Mouse (Mus musculus) cerebellum, adult (tissue): ENCODE measurements at regions not wholly inside any gene's neighbourhood (a gene's known extent, or its start where the extent isn't known, plus 50 kb on each side); places are given as distances from the start of the nearest gene placed in this dataset.
"Not testable (repeated sequence)": the region's sequence is repeated elsewhere in the genome, so short reads cannot be mapped to it uniquely, and the experiment has no call there.

ENCODE experiments used
- ATAC-seq: cut with Nextera tagmentation; 2 replicates; pipeline ENCODE4 v1.9.2; 2017; ENCODE audit warnings: mild to moderate bottlenecking, moderate library complexity, mixed read lengths; ENCODE audit not compliant: insufficient number of reproducible peaks, low FRiP score, low TSS enrichment

- ATAC-seq = no peak
Observed at GRCm38 (mm10) chr1:149463930-149464329, 497.2 kb downstream of the Pla2g4a start.

- ATAC-seq = peak; percentile 78
Observed at GRCm38 (mm10) chr1:149449801-149450493, 511.1 kb downstream of the Pla2g4a start.

GRCm38 (mm10) chr1:149448516-149448915 is 512.6 kb downstream of the Pla2g4a start:
- ATAC-seq = no peak

GRCm38 (mm10) chr1:149411009-149411408 is 550.1 kb downstream of the Pla2g4a start:
- no peak for ATAC-seq

GRCm38 (mm10) chr1:149405367-149405766 is 555.7 kb downstream of the Pla2g4a start:
- ATAC-seq = no peak

GRCm38 (mm10) chr1:149388706-149389105 is 572.4 kb downstream of the Pla2g4a start:
- peak; percentile 99 for ATAC-seq

GRCm38 (mm10) chr1:149351338-149351907 is 609.7 kb downstream of the Pla2g4a start:
- no peak for ATAC-seq

- no peak for ATAC-seq
Observed at GRCm38 (mm10) chr1:149347359-149347758, 613.7 kb downstream of the Pla2g4a start.

GRCm38 (mm10) chr1:149338158-149338557 is 622.9 kb downstream of the Pla2g4a start:
- no peak for ATAC-seq

GRCm38 (mm10) chr1:149332239-149332638 is 628.9 kb downstream of the Pla2g4a start:
- no peak for ATAC-seq

GRCm38 (mm10) chr1:149327171-149327570 is 633.9 kb downstream of the Pla2g4a start:
- no peak for ATAC-seq

GRCm38 (mm10) chr1:149323095-149323494 is 638.0 kb downstream of the Pla2g4a start:
- ATAC-seq = no peak

- ATAC-seq = no peak
Observed at GRCm38 (mm10) chr1:149289725-149290124, 671.4 kb downstream of the Pla2g4a start.

- ATAC-seq = no peak
Observed at GRCm38 (mm10) chr1:149274932-149275331, 686.2 kb downstream of the Pla2g4a start.

- 0 out of 2 replicates have a peak, but pooled peaks have one; percentile 56 for ATAC-seq
Observed at GRCm38 (mm10) chr1:149256866-149257265, 704.2 kb downstream of the Pla2g4a start.

GRCm38 (mm10) chr1:149254141-149254540 is 706.9 kb downstream of the Pla2g4a start:
- no peak for ATAC-seq

GRCm38 (mm10) chr1:149238329-149239015 is 722.6 kb downstream of the Pla2g4a start:
- peak; percentile 96 for ATAC-seq

- ATAC-seq = not testable (repeated sequence)
Observed at GRCm38 (mm10) chr1:149227170-149227569, 733.9 kb downstream of the Pla2g4a start.

- no peak for ATAC-seq
Observed at GRCm38 (mm10) chr1:149226400-149226799, 734.7 kb downstream of the Pla2g4a start.

- peak; percentile 94 for ATAC-seq
Observed at GRCm38 (mm10) chr1:149202631-149203030, 758.5 kb downstream of the Pla2g4a start.

GRCm38 (mm10) chr1:149199284-149199683 is 761.8 kb downstream of the Pla2g4a start:
- no peak for ATAC-seq
